Mouse (Mus musculus): ENCODE data around the gene Gipc2.

- TF ChIP-seq CTCF (IDR thresholded peaks at IDR 0.05; ENCODE audit: low read depth, low read length): no peak
- TF ChIP-seq POLR2A (IDR thresholded peaks at IDR 0.05; ENCODE audit: insufficient read depth, low read length): no peak
- TF ChIP-seq EP300 (IDR thresholded peaks at IDR 0.05; ENCODE audit: insufficient read depth, low read depth, low read length): no peak
These were observed 114.1 kb downstream of the Gipc2 start for GRCm38 (mm10) chr3:152051959-152052358.
